Mouse (Mus musculus) ES-E14 (cell line): ENCODE measurements around the gene Mex3a. TPM values are rescaled to one million over a fixed set of nuclear protein-coding genes. Genes with fewer than 3 reads are reported as not detected.

Source experiments
- DNase-seq: peaks from one replicate; pipeline ENCODE4 v3.0.0-alpha.2; 2013; ENCODE audit warnings: low read depth, low spot score
- H3K27ac ChIP-seq: 2 replicates; pipeline ENCODE4 v1.5.1; 2012; ENCODE audit warnings: low read depth, mild to moderate bottlenecking, low read length, moderate library complexity, mixed read lengths; ENCODE audit not compliant: poor library complexity, insufficient read depth, severe bottlenecking
- H3K36me3 ChIP-seq: 2 replicates; pipeline ENCODE4 v1.6.1; 2012; ENCODE audit warnings: mild to moderate bottlenecking, low read length, moderate library complexity, mixed read lengths; ENCODE audit not compliant: control insufficient read depth, poor library complexity, insufficient read depth, severe bottlenecking
- H3K4me1 ChIP-seq, 2 experiments: fragments of 150-350 bp in 1 of 2; sonication (generic) in 1 of 2; 2 replicates each; pipeline ENCODE4 v1.6.1; 2012; ENCODE audit warnings: low read length in 2 of 2, mild to moderate bottlenecking in 1 of 2, mixed read lengths in 1 of 2; ENCODE audit not compliant: control insufficient read depth in 2 of 2, insufficient read depth in 2 of 2, poor library complexity in 1 of 2
- H3K4me3 ChIP-seq, 2 experiments: fragments of 150-350 bp in 1 of 2; sonication (generic) in 1 of 2; 2 replicates each; pipeline ENCODE4 v1.5.1; 2012; ENCODE audit warnings: low read length in 2 of 2, low read depth in 1 of 2, mild to moderate bottlenecking in 1 of 2, mixed read lengths in 1 of 2; ENCODE audit not compliant: insufficient read depth in 1 of 2, poor library complexity in 1 of 2, severe bottlenecking in 1 of 2
- H3K9ac ChIP-seq: 2 replicates; pipeline ENCODE4 v1.6.1; 2012; ENCODE audit warnings: low read depth, mild to moderate bottlenecking, low read length, mixed read lengths; ENCODE audit not compliant: poor library complexity, insufficient read depth, severe bottlenecking
- H3K9me3 ChIP-seq: fragments of 150-350 bp; sonication (generic); 2 replicates; pipeline ENCODE4 v1.6.1; 2012; ENCODE audit warnings: low read depth, mild to moderate bottlenecking, low read length; ENCODE audit not compliant: control insufficient read depth, insufficient read depth
- CHD2 ChIP-seq: IDR thresholded peaks from 2 replicates; pipeline ENCODE4 v1.6.1; 2014; ENCODE audit warnings: mild to moderate bottlenecking, low read depth, low read length, inconsistent platforms
- HCFC1 ChIP-seq: IDR thresholded peaks from 2 replicates; pipeline ENCODE4 v1.6.1; 2012; ENCODE audit warnings: low read length, inconsistent platforms, borderline replicate concordance; ENCODE audit not compliant: insufficient read depth
- MAFK ChIP-seq: IDR thresholded peaks from 2 replicates; pipeline ENCODE4 v1.6.1; 2014; ENCODE audit warnings: mild to moderate bottlenecking, low read depth, low read length, inconsistent platforms; ENCODE audit not compliant: insufficient read depth
- ZC3H11A ChIP-seq: IDR thresholded peaks from 2 replicates; pipeline ENCODE4 v1.6.1; 2012; ENCODE audit warnings: low read depth, mild to moderate bottlenecking, inconsistent platforms, low read length, borderline replicate concordance
- ZNF384 ChIP-seq: IDR thresholded peaks from 2 replicates; pipeline ENCODE4 v1.6.1; 2012; ENCODE audit warnings: low read depth, low read length, inconsistent platforms
- in situ Hi-C, 2 experiments: fragments of 600-800 bp; cut with MboI; formaldehyde crosslinking; loops; one replicate each; pipeline ENCODE4 v1.15.1; 2025; ENCODE audit warnings: low sequenced_read_pairs in 2 of 2, inconsistent platforms in 1 of 2; ENCODE audit not compliant: unreplicated experiment in 2 of 2
- total RNA-seq: library from RNA; depleted of rRNA; stranded (reverse); fragments of 300-350 nt; gene quantifications from 2 replicates; pipeline ENCODE4 v1.2.3, GENCODE M21; 2012

Gene Mex3a
- total RNA-seq, 1 experiment: 24.9 TPM

DNA sequence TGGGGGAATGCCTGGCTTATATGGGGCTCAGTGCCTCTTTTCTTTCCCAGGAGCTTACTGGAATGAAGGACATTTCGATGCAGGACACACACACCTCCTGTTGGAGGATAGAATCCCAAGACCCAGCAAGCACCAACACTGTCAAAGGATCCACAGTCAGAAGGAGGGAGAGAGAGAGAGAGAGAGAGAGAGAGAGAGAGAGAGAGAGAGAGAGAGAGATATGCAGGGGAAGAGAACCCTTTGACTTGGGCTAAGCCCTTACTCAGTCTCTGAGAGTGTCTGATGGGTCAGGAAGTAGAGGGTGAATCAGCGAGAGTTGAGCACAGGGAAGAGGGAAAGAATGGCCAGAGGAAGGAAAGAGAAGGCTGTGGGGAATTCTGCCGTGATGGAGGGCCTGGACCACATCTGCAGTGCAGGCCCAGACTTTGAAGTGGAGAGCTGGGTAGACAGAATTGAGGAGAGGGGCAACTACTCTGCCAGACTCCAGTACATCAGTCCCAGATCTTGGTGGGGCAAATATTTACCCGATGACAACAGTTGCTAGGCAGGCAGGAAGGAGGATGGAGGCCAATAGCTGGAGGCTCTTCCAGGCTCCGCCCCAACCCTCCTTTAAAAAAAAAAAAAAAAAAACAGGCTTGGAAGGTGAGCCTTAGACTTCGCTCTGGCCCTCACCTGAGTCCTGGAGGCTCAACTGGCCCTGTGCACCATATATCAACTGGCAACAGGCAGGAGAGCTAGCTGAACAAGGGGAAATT lies 19.9 kb upstream of the Mex3a start:
- Histone ChIP-seq H3K9ac (peak overlapping the region; percentile 26; the same call in 1 of the 2 replicates), H3K4me1 (peaks cover 11 to 46% of the 10 kb centered on the region in 2 experiments; a peak in 3 of 4 replicates), H3K9me3 (no peaks in the 10 kb centered on the region), H3K27ac (peak overlapping the region; percentile 58), H3K36me3 (no peaks in the 10 kb centered on the region), H3K4me3 (no peak overlapping the region)
- no peak for DNase-seq
- in situ Hi-C loops: no loop called here
- peak; percentile 97 for TF ChIP-seq ZNF384
- no peak for TF ChIP-seq MAFK

DNA sequence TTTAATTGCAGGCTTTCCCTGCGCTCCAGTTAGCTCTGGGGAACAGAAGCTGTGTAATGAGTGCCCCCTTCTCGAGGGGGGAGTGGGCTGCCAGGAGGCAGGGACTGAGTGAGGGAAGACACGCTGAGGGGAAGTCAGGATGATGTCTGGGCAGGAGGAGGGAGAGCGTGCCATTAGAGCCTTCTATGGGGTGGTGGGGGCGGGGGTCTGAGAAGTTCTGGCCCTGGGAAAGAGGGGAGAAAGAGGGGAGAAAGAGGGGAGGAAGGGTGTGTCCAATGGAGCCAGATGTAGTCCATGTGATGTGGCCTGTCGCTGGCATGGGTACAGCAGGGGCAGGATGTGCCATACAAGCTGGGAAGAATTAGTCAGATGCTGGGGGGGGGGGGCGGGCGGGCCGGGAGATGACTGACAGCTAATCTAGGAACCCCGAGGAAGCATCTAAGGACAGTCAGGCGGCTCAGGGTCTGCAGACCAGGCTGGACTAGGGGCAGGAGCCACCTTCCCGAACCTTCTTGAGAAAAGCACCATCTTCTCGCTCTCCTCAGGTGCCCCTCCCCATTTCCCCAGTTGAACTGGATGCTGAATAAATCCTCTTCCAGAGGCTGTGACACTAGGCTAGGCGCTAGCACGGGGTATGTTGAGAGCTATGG lies 19.2 kb upstream of the Mex3a start:
- H3K36me3 ChIP-seq: no peaks in the 10 kb centered on the region
- H3K9me3 ChIP-seq: no peaks in the 10 kb centered on the region
- H3K27ac ChIP-seq: no peak overlapping the region; the same call in 1 of the 2 replicates
- H3K4me1 ChIP-seq: peaks cover 11 to 43% of the 10 kb centered on the region in 2 experiments; a peak in 3 of 4 replicates
- in situ Hi-C loops: no loop called here
- peak overlapping the region; percentile 23; the same call in 1 of the 2 replicates for H3K9ac ChIP-seq
- no peak for DNase-seq
- no peak overlapping the region for H3K4me3 ChIP-seq
- TF ChIP-seq HCFC1 (no peak), CHD2 (no peak), ZC3H11A (no peak), ZNF384 (no peak), MAFK (no peak)

DNA sequence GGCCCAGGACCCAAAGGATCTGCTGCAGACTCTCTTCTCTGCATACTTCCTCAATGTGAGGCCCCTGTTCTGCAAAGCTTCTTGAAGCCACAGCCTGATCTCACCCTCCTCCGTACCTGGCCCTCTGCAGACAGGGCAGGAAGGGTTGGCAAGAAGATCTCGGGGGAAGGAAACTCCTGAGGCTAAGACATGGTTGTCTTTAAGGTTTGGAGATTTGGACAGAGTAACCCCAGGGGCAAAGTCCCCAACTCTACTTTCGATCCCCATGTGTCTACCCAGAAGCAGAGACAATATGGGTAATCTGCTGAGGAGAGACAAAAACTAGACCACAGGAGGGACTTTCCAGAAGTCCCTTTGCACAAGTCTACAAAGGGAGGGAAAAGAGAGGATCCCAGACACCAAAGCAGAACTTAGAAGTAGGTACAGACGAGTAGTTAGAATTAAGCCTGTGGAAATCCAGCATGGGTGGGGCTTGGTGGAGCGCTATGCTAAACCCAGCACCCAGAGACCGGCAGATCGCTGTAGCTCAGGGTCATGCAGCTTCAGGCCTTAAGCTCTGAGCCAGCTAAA lies 18.6 kb upstream of the Mex3a start:
- peaks cover 11 to 40% of the 10 kb centered on the region in 2 experiments; a peak in 3 of 4 replicates for H3K4me1 ChIP-seq
- TF ChIP-seq ZC3H11A (no peak), CHD2 (no peak), ZNF384 (no peak), HCFC1 (no peak)

GRCm38 (mm10) chr3:88514231-88515094 lies 17.7 kb upstream of the Mex3a start:
- H3K27ac ChIP-seq: no peak overlapping the region
- peaks cover 11 to 40% of the 10 kb centered on the region in 2 experiments; a peak in 3 of 4 replicates for H3K4me1 ChIP-seq
- no peak overlapping the region for H3K9ac ChIP-seq
- H3K9me3 ChIP-seq: no peaks in the 10 kb centered on the region
- DNase-seq: no peak
- no peaks in the 10 kb centered on the region for H3K36me3 ChIP-seq
- no peak overlapping the region for H3K4me3 ChIP-seq
- no peak for TF ChIP-seq MAFK
- TF ChIP-seq CHD2: no peak
- TF ChIP-seq ZC3H11A: no peak
- no peak for TF ChIP-seq HCFC1
- TF ChIP-seq ZNF384: no peak
- in situ Hi-C loops: no loop called here

More for the DNA sequence above, 18.6 kb upstream of the Mex3a start:
- Histone ChIP-seq H3K9me3 (no peaks in the 10 kb centered on the region), H3K9ac (no peak overlapping the region), H3K36me3 (no peaks in the 10 kb centered on the region), H3K4me3 (no peak overlapping the region), H3K27ac (no peak overlapping the region)
- in situ Hi-C loops: no loop called here
- no peak for DNase-seq
